11 mouse cellular contexts compared by ENCODE assay signal in the genomic region with DNA sequence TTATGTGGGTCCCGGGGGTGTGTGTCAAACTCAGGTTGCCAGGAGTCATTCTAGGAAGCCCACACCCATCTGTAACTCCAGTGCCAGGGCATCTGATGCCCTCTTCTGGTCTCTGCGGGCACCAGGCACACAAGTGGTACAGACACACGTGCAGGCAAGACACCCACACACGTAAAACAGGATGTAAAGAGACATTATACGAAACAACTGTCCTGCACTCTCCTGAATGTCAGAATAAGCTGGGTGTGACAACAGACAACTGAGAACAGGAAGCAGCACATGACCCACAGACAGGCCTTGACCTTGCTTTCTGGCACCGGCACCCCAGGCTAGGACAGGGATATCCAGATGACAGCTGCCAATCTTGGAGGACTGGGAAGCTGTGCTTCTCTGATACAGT. TPM values are rescaled to one million over a fixed set of nuclear protein-coding genes. Genes with fewer than 3 reads are reported as not detected.
DNase-seq lines count a peak whose midpoint lies in the region; ATAC-seq and TF ChIP-seq lines count a peak whose summit lies in the region.
"Had no signal": no experiment of that assay in that cellular context is flagged by ENCODE, and none has a peak within 500 bp of the region (broad histone marks: within the 10 kb centered on the region; RNA-seq: fewer than 3 reads in every experiment).

No protein-coding gene starts in this region.

- intact Hi-C loops in heart, postnatal 14 days (cut with DNase I): no loop called here

- peak; percentile 89 for DNase-seq in heart, adult 11 months
- DNase-seq in heart, postnatal 14 days: no peak
- no peak for DNase-seq in midbrain, postnatal 0 days (ENCODE audit: low spot score)
- DNase-seq in induced T-regulatory cell, adult 2 months (ENCODE audit: low read depth): peak; percentile 62
- DNase-seq in right cerebral cortex, postnatal 10 days (ENCODE audit: low spot score in 2 of 2): no peak
- DNase-seq in right cerebral cortex, postnatal 4 days: no peak
- DNase-seq: kidney, postnatal 4 days; thymus, postnatal 4 days had no signal

- H3K9me3 ChIP-seq in midbrain, postnatal 0 days (ENCODE audit: low read length): no peaks in the 10 kb centered on the region
- no peaks in the 10 kb centered on the region for H3K9me3 ChIP-seq in midbrain, embryonic 15.5 days
- H3K9me3 ChIP-seq: liver, embryonic 15.5 days had no signal

- TF ChIP-seq CTCF in midbrain, postnatal 0 days (IDR thresholded peaks at IDR 0.05): peak; percentile 11; the same call in 1 of the 2 replicates

- no peak overlapping the region for H3K4me2 ChIP-seq in midbrain, postnatal 0 days (ENCODE audit: low read depth, low read length, poor library complexity, severe bottlenecking)
- H3K4me2 ChIP-seq in midbrain, embryonic 15.5 days: no peak overlapping the region
- H3K4me2 ChIP-seq: liver, embryonic 15.5 days had no signal

- no peaks in the 10 kb centered on the region for H3K36me3 ChIP-seq in midbrain, postnatal 0 days (ENCODE audit: insufficient read depth, low read length)
- H3K36me3 ChIP-seq in midbrain, embryonic 15.5 days (replicated peaks): no peaks in the 10 kb centered on the region
- H3K36me3 ChIP-seq: liver, embryonic 15.5 days had no signal

- no peak overlapping the region for H3K9ac ChIP-seq in midbrain, postnatal 0 days (replicated peaks; ENCODE audit: low read length, poor library complexity, severe bottlenecking)
- no peak overlapping the region for H3K9ac ChIP-seq in midbrain, embryonic 15.5 days
- H3K9ac ChIP-seq: liver, embryonic 15.5 days had no signal

- no peaks in the 10 kb centered on the region; the same call in 1 of the 2 replicates for H3K4me1 ChIP-seq in midbrain, postnatal 0 days (ENCODE audit: insufficient read depth, low read length)
- peaks cover 24% of the 10 kb centered on the region for H3K4me1 ChIP-seq in midbrain, embryonic 15.5 days

- 77% methylated on average over 6 of the region's 6 CpGs for WGBS in midbrain, postnatal 0 days
- WGBS in midbrain, embryonic 15.5 days: 80% methylated on average over 6 of the region's 6 CpGs

- no peak for ATAC-seq in midbrain, postnatal 0 days (ENCODE audit: low FRiP score)
- ATAC-seq in midbrain, embryonic 15.5 days (replicated peaks): no peak
- ATAC-seq: hindbrain, embryonic 16.5 days had no signal

- no peaks in the 10 kb centered on the region for H3K27me3 ChIP-seq in midbrain, postnatal 0 days (ENCODE audit: insufficient read depth, low read length)
- no peaks in the 10 kb centered on the region for H3K27me3 ChIP-seq in midbrain, embryonic 15.5 days (replicated peaks)

- H3K4me3 ChIP-seq in midbrain, postnatal 0 days (ENCODE audit: low read depth, low read length): no peak overlapping the region
- no peak overlapping the region for H3K4me3 ChIP-seq in midbrain, embryonic 15.5 days
- H3K4me3 ChIP-seq: liver, embryonic 15.5 days had no signal

- H3K27ac ChIP-seq in midbrain, postnatal 0 days (ENCODE audit: low read depth, low read length): no peak overlapping the region
- no peak overlapping the region for H3K27ac ChIP-seq in midbrain, embryonic 15.5 days
- H3K27ac ChIP-seq: liver, embryonic 15.5 days had no signal

RNA-seq across cellular contexts. Expression of a gene that starts 3.6 kb away (rescaled TPM):
- total RNA-seq in heart, postnatal 14 days (2021): under 1 TPM in 1 of 2 experiments, not detected in 1; 0.10 TPM
- 1.8 and 2.2 TPM in 2 replicates for total RNA-seq in midbrain, postnatal 0 days (2014; rRNA removed)
- 2.9 and 3.1 TPM in 2 replicates for polyA plus RNA-seq in midbrain, postnatal 0 days (2015; fragmentation: Nextera tagmentation; extraction: Ambion mirVana)
- polyA plus RNA-seq in midbrain, embryonic 15.5 days (2015; fragmentation: Nextera tagmentation; extraction: Ambion mirVana): 1.2 and 1.4 TPM in 2 replicates
- polyA plus RNA-seq: liver, embryonic 15.5 days had no signal

RNA-seq across cellular contexts. Expression of a gene that starts 6.4 kb away (rescaled TPM):
- 10 to 100 TPM; 19.3 to 20.3 TPM for total RNA-seq in heart, postnatal 14 days (2021)
- 32.9 and 34.1 TPM in 2 replicates for total RNA-seq in midbrain, postnatal 0 days (2014; rRNA removed)
- 33.7 and 38.3 TPM in 2 replicates for polyA plus RNA-seq in midbrain, postnatal 0 days (2015; fragmentation: Nextera tagmentation; extraction: Ambion mirVana)
- 51.2 and 52.3 TPM in 2 replicates for polyA plus RNA-seq in midbrain, embryonic 15.5 days (2015; fragmentation: Nextera tagmentation; extraction: Ambion mirVana)

RNA-seq across cellular contexts. Expression of a gene that starts 7.4 kb away (rescaled TPM):
- total RNA-seq in heart, postnatal 14 days (2021): 10 to 100 TPM; 18.1 to 19.0 TPM
- total RNA-seq in midbrain, postnatal 0 days (2014; rRNA removed): 2.3 and 3.4 TPM in 2 replicates
- polyA plus RNA-seq in midbrain, postnatal 0 days (2015; fragmentation: Nextera tagmentation; extraction: Ambion mirVana): 2.4 and 2.5 TPM in 2 replicates
- 1.4 and 1.5 TPM in 2 replicates for polyA plus RNA-seq in midbrain, embryonic 15.5 days (2015; fragmentation: Nextera tagmentation; extraction: Ambion mirVana)

RNA-seq across cellular contexts. Expression of a gene that starts 16.2 kb away (rescaled TPM):
- 10 to 100 TPM; 62.4 to 68.8 TPM for total RNA-seq in heart, postnatal 14 days (2021)
- 543 and 647 TPM in 2 replicates for total RNA-seq in midbrain, postnatal 0 days (2014; rRNA removed)
- polyA plus RNA-seq in midbrain, postnatal 0 days (2015; fragmentation: Nextera tagmentation; extraction: Ambion mirVana): 242 and 248 TPM in 2 replicates
- 295 and 310 TPM in 2 replicates for polyA plus RNA-seq in midbrain, embryonic 15.5 days (2015; fragmentation: Nextera tagmentation; extraction: Ambion mirVana)

RNA-seq across cellular contexts. Expression of a gene that starts 21.8 kb away (rescaled TPM):
- total RNA-seq in heart, postnatal 14 days (2021): 10 to 100 TPM; 21.9 to 22.0 TPM
- total RNA-seq in midbrain, postnatal 0 days (2014; rRNA removed): 69.8 and 73.8 TPM in 2 replicates
- 72.3 and 74.5 TPM in 2 replicates for polyA plus RNA-seq in midbrain, postnatal 0 days (2015; fragmentation: Nextera tagmentation; extraction: Ambion mirVana)
- polyA plus RNA-seq in midbrain, embryonic 15.5 days (2015; fragmentation: Nextera tagmentation; extraction: Ambion mirVana): 71.2 and 71.3 TPM in 2 replicates

Comparison
In these comparisons a context has a peak if more than half of its experiments do, and no peak if none do; other contexts are left out.
1. DNase-seq: peak in heart, adult 11 months (single experiment) and induced T-regulatory cell, adult 2 months (single experiment); none in heart, postnatal 14 days (0 of 2), midbrain, postnatal 0 days (single experiment), right cerebral cortex, postnatal 10 days (0 of 2) and right cerebral cortex, postnatal 4 days (single experiment).